Comparison of ENCODE assay signal across 31 mouse cellular contexts in the genomic region with DNA sequence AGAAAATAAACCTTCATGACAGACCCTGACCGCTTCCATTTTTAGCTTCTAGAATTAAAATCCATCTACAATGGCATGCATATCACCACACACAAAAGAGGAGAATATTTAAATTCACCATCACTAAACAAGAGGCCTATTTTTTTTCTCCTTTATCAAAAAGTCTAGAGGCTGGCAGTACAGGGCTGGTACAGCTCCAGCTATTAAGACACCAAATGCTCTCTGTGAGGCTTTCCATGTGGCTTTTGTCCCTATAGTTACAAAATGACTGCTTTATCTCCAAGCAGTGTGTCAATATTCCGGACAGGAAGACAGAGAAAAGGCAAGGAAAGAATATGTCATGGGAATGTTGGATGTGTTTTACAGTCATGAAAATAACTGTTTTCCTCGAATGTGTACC. TPM values are rescaled to one million over a fixed set of nuclear protein-coding genes. Genes with fewer than 3 reads are reported as not detected.
DNase-seq lines count a peak whose midpoint lies in the region; ATAC-seq lines count a peak whose summit lies in the region.
"Had no signal": no experiment of that assay in that cellular context is flagged by ENCODE, and none has a peak within 500 bp of the region (broad histone marks: within the 10 kb centered on the region; RNA-seq: fewer than 3 reads in every experiment).

No protein-coding gene starts in this region.

- WGBS in midbrain, embryonic 14.5 days: 29% methylated on average over 3 of the region's 3 CpGs
- 56% methylated on average over 3 of the region's 3 CpGs for WGBS in midbrain, embryonic 13.5 days

- peaks cover 9% of the 10 kb centered on the region; the same call in 1 of the 2 replicates for H3K4me1 ChIP-seq in midbrain, embryonic 14.5 days (ENCODE audit: control insufficient read depth, insufficient read depth, low read length)
- H3K4me1 ChIP-seq in midbrain, embryonic 13.5 days (replicated peaks): peaks cover 15% of the 10 kb centered on the region
- H3K4me1 ChIP-seq: embryonic facial prominence, embryonic 12.5 days; intestine, embryonic 15.5 days; limb, embryonic 13.5 days; liver, embryonic 12.5 days; neural tube, embryonic 13.5 days had no signal

- H3K4me3 ChIP-seq in midbrain, embryonic 14.5 days (replicated peaks; ENCODE audit: low read depth, low read length): no peak overlapping the region
- no peak overlapping the region for H3K4me3 ChIP-seq in midbrain, embryonic 13.5 days (replicated peaks)
- H3K4me3 ChIP-seq: embryonic facial prominence, embryonic 12.5 days; gastrocnemius, adult 2 months; intestine, embryonic 15.5 days; limb, embryonic 13.5 days; liver, embryonic 12.5 days; midbrain, embryonic 10.5 days; myocyte; neural tube, embryonic 13.5 days had no signal

- no peak overlapping the region for H3K4me2 ChIP-seq in midbrain, embryonic 14.5 days (ENCODE audit: low read length)
- H3K4me2 ChIP-seq in midbrain, embryonic 13.5 days (replicated peaks): no peak overlapping the region
- H3K4me2 ChIP-seq: embryonic facial prominence, embryonic 12.5 days; intestine, embryonic 15.5 days; limb, embryonic 13.5 days; liver, embryonic 12.5 days; neural tube, embryonic 13.5 days had no signal

- H3K9me3 ChIP-seq in midbrain, embryonic 14.5 days (ENCODE audit: control insufficient read depth, low read length): no peaks in the 10 kb centered on the region
- no peaks in the 10 kb centered on the region for H3K9me3 ChIP-seq in midbrain, embryonic 13.5 days
- H3K9me3 ChIP-seq: embryonic facial prominence, embryonic 12.5 days; intestine, embryonic 15.5 days; limb, embryonic 13.5 days; liver, embryonic 12.5 days; midbrain, embryonic 10.5 days; neural tube, embryonic 13.5 days had no signal

- H3K27ac ChIP-seq in midbrain, embryonic 14.5 days (replicated peaks; ENCODE audit: low read depth, low read length): no peak overlapping the region
- H3K27ac ChIP-seq in midbrain, embryonic 13.5 days: no peak overlapping the region
- H3K27ac ChIP-seq: embryonic facial prominence, embryonic 12.5 days; gastrocnemius, adult 2 months; intestine, embryonic 15.5 days; limb, embryonic 13.5 days; liver, embryonic 12.5 days; midbrain, embryonic 10.5 days; neural tube, embryonic 13.5 days had no signal

- H3K9ac ChIP-seq in midbrain, embryonic 14.5 days (replicated peaks; ENCODE audit: low read length): no peak overlapping the region
- no peak overlapping the region for H3K9ac ChIP-seq in midbrain, embryonic 13.5 days (replicated peaks)
- H3K9ac ChIP-seq: embryonic facial prominence, embryonic 12.5 days; intestine, embryonic 15.5 days; limb, embryonic 13.5 days; liver, embryonic 12.5 days; neural tube, embryonic 13.5 days had no signal

- peak; percentile 31; the same call in 1 of the 2 replicates for ATAC-seq in frontal cortex, adult (ENCODE audit: low TSS enrichment)
- ATAC-seq in midbrain, embryonic 14.5 days (ENCODE audit: low FRiP score, low TSS enrichment): peak; percentile 62; the same call in 1 of the 2 replicates
- ATAC-seq in midbrain, embryonic 13.5 days: no peak
- ATAC-seq: intestine, embryonic 15.5 days; liver, embryonic 12.5 days; Patski had no signal

- no peak for DNase-seq in frontal cortex, postnatal 14 days (ENCODE audit: low spot score in 2 of 2)
- peak; percentile 38 for DNase-seq in layer of hippocampus, adult 11-12 months (ENCODE audit: low spot score)
- DNase-seq in layer of hippocampus, postnatal 36 days: no peak
- DNase-seq in midbrain, embryonic 14.5 days: no peak
- DNase-seq in kidney, postnatal 36 days: no peak
- DNase-seq: adrenal gland, postnatal 36 days; B cell, adult 2 months; cerebellum, adult 11-12 months; cerebellum, postnatal 25 days; gastrocnemius, adult 2 months; heart, postnatal 10 days; kidney, adult 8-10 months; kidney, postnatal 10 days; lung, adult 18-20 months; lung, postnatal 10 days; retina, postnatal 1 day; right cerebral cortex, postnatal 25 days; spleen, adult 18-20 months; thymus, postnatal 14 days had no signal

- no peaks in the 10 kb centered on the region for H3K27me3 ChIP-seq in midbrain, embryonic 14.5 days (ENCODE audit: control insufficient read depth, insufficient read depth, low read length)
- H3K27me3 ChIP-seq in midbrain, embryonic 13.5 days: no peaks in the 10 kb centered on the region
- H3K27me3 ChIP-seq: CH12.LX; embryonic facial prominence, embryonic 12.5 days; intestine, embryonic 15.5 days; limb, embryonic 13.5 days; liver, embryonic 12.5 days; neural tube, embryonic 13.5 days; Patski had no signal

- H3K36me3 ChIP-seq in midbrain, embryonic 14.5 days (ENCODE audit: control insufficient read depth, insufficient read depth, low read length): no peaks in the 10 kb centered on the region
- H3K36me3 ChIP-seq in midbrain, embryonic 13.5 days: no peaks in the 10 kb centered on the region
- H3K36me3 ChIP-seq: embryonic facial prominence, embryonic 12.5 days; G1E; intestine, embryonic 15.5 days; limb, embryonic 13.5 days; liver, embryonic 12.5 days; midbrain, embryonic 10.5 days; neural tube, embryonic 13.5 days had no signal

RNA-seq across cellular contexts. Expression of a gene that starts 27.8 kb away (rescaled TPM):
- 10 to 100 TPM; 13.7 to 14.1 TPM for total RNA-seq in layer of hippocampus, postnatal 36 days (2021)
- 1.4 and 1.8 TPM in 2 replicates for polyA plus RNA-seq in midbrain, embryonic 14.5 days (2014; fragmentation: Nextera tagmentation; extraction: Ambion mirVana)
- 1.0 and 1.3 TPM in 2 replicates for polyA plus RNA-seq in midbrain, embryonic 13.5 days (2015; fragmentation: Nextera tagmentation; extraction: Ambion mirVana)
- total RNA-seq: CH12.LX had no signal
- polyA plus RNA-seq: G1E; liver, embryonic 12.5 days; Patski had no signal
